Mouse (Mus musculus) heart, adult 11 months (tissue): Measurements from ENCODE around the gene Slco3a1.
A peak's percentile ranks its signal among the peaks of the same experiment; 100 is the strongest.

ENCODE experiments used
- DNase-seq: peaks from one replicate; pipeline ENCODE4 v3.0.0; 2022

The Slco3a1 gene

GRCm38 (mm10) chr7:74484024-74484385 lies 70.6 kb downstream of the Slco3a1 start:
- no peak for DNase-seq

- no peak for DNase-seq
These were observed 71.1 kb downstream of the Slco3a1 start for GRCm38 (mm10) chr7:74483294-74484023.

- peak; percentile 78 for DNase-seq
These were observed 82.8 kb downstream of the Slco3a1 start for GRCm38 (mm10) chr7:74471740-74472139.

GRCm38 (mm10) chr7:74466886-74467285 lies 87.7 kb downstream of the Slco3a1 start:
- DNase-seq: peak; percentile 94

- peak; percentile 95 for DNase-seq
These were observed 89.9 kb downstream of the Slco3a1 start for GRCm38 (mm10) chr7:74464638-74465037.

GRCm38 (mm10) chr7:74462451-74462850 lies 92.1 kb downstream of the Slco3a1 start:
- DNase-seq: no peak

GRCm38 (mm10) chr7:74461736-74462135 lies 92.8 kb downstream of the Slco3a1 start:
- peak; percentile 61 for DNase-seq

GRCm38 (mm10) chr7:74461146-74461545 lies 93.4 kb downstream of the Slco3a1 start:
- peak; percentile 60 for DNase-seq

- peak; percentile 91 for DNase-seq
These were observed 94.8 kb downstream of the Slco3a1 start for GRCm38 (mm10) chr7:74459812-74460211.

GRCm38 (mm10) chr7:74459277-74459676 lies 95.3 kb downstream of the Slco3a1 start:
- no peak for DNase-seq

- peak; percentile 98 for DNase-seq
These were observed 95.9 kb downstream of the Slco3a1 start for GRCm38 (mm10) chr7:74458475-74459221.

- peak; percentile 96 for DNase-seq
These were observed 97.1 kb downstream of the Slco3a1 start for GRCm38 (mm10) chr7:74457347-74457975.

- no peak for DNase-seq
These were observed 97.8 kb downstream of the Slco3a1 start for GRCm38 (mm10) chr7:74456781-74457180.

GRCm38 (mm10) chr7:74451047-74451446 lies 103.5 kb downstream of the Slco3a1 start:
- DNase-seq: peak; percentile 83

GRCm38 (mm10) chr7:74449802-74450201 lies 104.8 kb downstream of the Slco3a1 start:
- DNase-seq: no peak

GRCm38 (mm10) chr7:74447781-74448180 lies 106.8 kb downstream of the Slco3a1 start:
- peak; percentile 85 for DNase-seq

- no peak for DNase-seq
These were observed 109.4 kb downstream of the Slco3a1 start for GRCm38 (mm10) chr7:74445148-74445547.

GRCm38 (mm10) chr7:74442380-74442779 lies 112.2 kb downstream of the Slco3a1 start:
- DNase-seq: no peak

- DNase-seq: no peak
These were observed 117.0 kb downstream of the Slco3a1 start for GRCm38 (mm10) chr7:74437534-74437933.

- DNase-seq: no peak
These were observed 117.9 kb downstream of the Slco3a1 start for GRCm38 (mm10) chr7:74436642-74437041.

- no peak for DNase-seq
These were observed 121.6 kb downstream of the Slco3a1 start for GRCm38 (mm10) chr7:74432950-74433349.

- no peak for DNase-seq
These were observed 125.3 kb downstream of the Slco3a1 start for GRCm38 (mm10) chr7:74429252-74429651.

- DNase-seq: no peak
These were observed 127.4 kb downstream of the Slco3a1 start for GRCm38 (mm10) chr7:74427135-74427534.

- DNase-seq: no peak
These were observed 128.6 kb downstream of the Slco3a1 start for GRCm38 (mm10) chr7:74425941-74426340.
